Mouse (Mus musculus) ES-Bruce4 (cell line): Measurements from ENCODE around the gene E2f4.

ENCODE experiments used
- CTCF ChIP-seq: IDR thresholded peaks from one replicate; pipeline ENCODE4 v1.8.1; 2011; ENCODE audit warnings: low read depth, low read length
- EP300 ChIP-seq: IDR thresholded peaks from 2 replicates; pipeline ENCODE4 v1.6.1; 2011; ENCODE audit warnings: low read depth, low read length; ENCODE audit not compliant: insufficient read depth
- POLR2A ChIP-seq: IDR thresholded peaks from one replicate; pipeline ENCODE4 v1.8.1; 2011; ENCODE audit warnings: low read length; ENCODE audit not compliant: insufficient read depth

DNA sequence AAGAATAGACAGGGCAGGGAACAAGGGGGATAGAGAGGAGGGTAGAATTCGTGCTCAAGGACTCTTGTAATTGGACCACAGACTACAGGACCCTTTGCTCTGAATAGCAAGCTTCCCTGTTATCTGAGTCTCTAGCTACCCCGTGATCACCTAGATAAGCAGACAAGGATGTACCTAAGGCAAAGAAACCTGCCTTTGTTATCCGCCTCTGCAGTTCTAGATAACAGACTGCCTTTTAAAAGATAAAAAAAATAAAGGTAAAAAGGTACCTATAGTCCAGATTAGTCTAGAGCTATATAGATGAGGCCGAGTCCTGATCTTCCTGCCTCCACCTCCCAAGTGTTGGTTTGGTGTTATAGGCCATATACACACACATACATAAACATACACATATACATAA lies 45.3 kb downstream of the E2f4 start:
- no peak for TF ChIP-seq CTCF
- TF ChIP-seq POLR2A = no peak
- TF ChIP-seq EP300 = no peak
